Mouse (Mus musculus): ENCODE measurements around the gene Tbkbp1. TPM values are rescaled to one million over a fixed set of nuclear protein-coding genes. Genes with fewer than 3 reads are reported as not detected.
A peak's percentile ranks its signal among the peaks of the same experiment; 100 is the strongest.

Gene Tbkbp1
- polyA plus RNA-seq, 1 experiment from 2014 or later, result 9.1 TPM

- Histone ChIP-seq H3K9ac (replicated peaks; ENCODE audit: low read length) (peak overlapping the region; percentile 81), H3K27ac (replicated peaks; ENCODE audit: low read depth, low read length) (peak overlapping the region; percentile 96), H3K27me3 (ENCODE audit: control insufficient read depth, insufficient read depth, low read length) (no peaks in the 10 kb centered on the region), H3K4me3 (replicated peaks; ENCODE audit: low read depth, low read length) (peak overlapping the region; percentile 73), H3K36me3 (ENCODE audit: control insufficient read depth, insufficient read depth, low read length) (peaks cover 23% of the 10 kb centered on the region), H3K4me2 (ENCODE audit: low read length) (peak overlapping the region; percentile 77), H3K4me1 (ENCODE audit: control insufficient read depth, insufficient read depth, low read length) (peaks cover 21% of the 10 kb centered on the region), H3K9me3 (ENCODE audit: control insufficient read depth, low read length) (no peaks in the 10 kb centered on the region)
- ATAC-seq (ENCODE audit: low FRiP score, low TSS enrichment), result no peak; the same call in 1 of the 2 replicates
- WGBS, result 6% methylated on average over 14 of the region's 14 CpGs
- peak; percentile 57 for DNase-seq
Measured at GRCm38 (mm10) chr11:97149995-97150410, 1.3 kb downstream of the Tbkbp1 start.

GRCm38 (mm10) chr11:97149026-97149425, 2.3 kb downstream of the Tbkbp1 start:
- Histone ChIP-seq H3K27ac (replicated peaks; ENCODE audit: low read depth, low read length) (no peak overlapping the region), H3K36me3 (ENCODE audit: control insufficient read depth, insufficient read depth, low read length) (peaks cover 26% of the 10 kb centered on the region), H3K9me3 (ENCODE audit: control insufficient read depth, low read length) (no peaks in the 10 kb centered on the region), H3K4me2 (ENCODE audit: low read length) (peak overlapping the region; percentile 77), H3K27me3 (ENCODE audit: control insufficient read depth, insufficient read depth, low read length) (no peaks in the 10 kb centered on the region), H3K4me3 (replicated peaks; ENCODE audit: low read depth, low read length) (no peak overlapping the region), H3K4me1 (ENCODE audit: control insufficient read depth, insufficient read depth, low read length) (peaks cover 21% of the 10 kb centered on the region), H3K9ac (replicated peaks; ENCODE audit: low read length) (no peak overlapping the region)
- no peak for DNase-seq
- no peak for ATAC-seq (ENCODE audit: low FRiP score, low TSS enrichment)
- 33% methylated on average over 9 of the region's 9 CpGs for WGBS

GRCm38 (mm10) chr11:97148591-97148990, 2.7 kb downstream of the Tbkbp1 start:
- Histone ChIP-seq H3K27me3 (ENCODE audit: control insufficient read depth, insufficient read depth, low read length) (no peaks in the 10 kb centered on the region), H3K4me1 (ENCODE audit: control insufficient read depth, insufficient read depth, low read length) (peaks cover 21% of the 10 kb centered on the region), H3K36me3 (ENCODE audit: control insufficient read depth, insufficient read depth, low read length) (peaks cover 30% of the 10 kb centered on the region), H3K4me3 (replicated peaks; ENCODE audit: low read depth, low read length) (no peak overlapping the region), H3K27ac (replicated peaks; ENCODE audit: low read depth, low read length) (no peak overlapping the region), H3K9me3 (ENCODE audit: control insufficient read depth, low read length) (no peaks in the 10 kb centered on the region), H3K9ac (replicated peaks; ENCODE audit: low read length) (no peak overlapping the region), H3K4me2 (ENCODE audit: low read length) (peak overlapping the region; percentile 77; the same call in 1 of the 2 replicates)
- DNase-seq (no peak), ATAC-seq (ENCODE audit: low FRiP score, low TSS enrichment) (no peak)
- 41% methylated on average over 12 of the region's 12 CpGs for WGBS

- Histone ChIP-seq H3K4me1 (ENCODE audit: control insufficient read depth, insufficient read depth, low read length) (peaks cover 14% of the 10 kb centered on the region), H3K4me3 (replicated peaks; ENCODE audit: low read depth, low read length) (no peak overlapping the region), H3K9me3 (ENCODE audit: control insufficient read depth, low read length) (no peaks in the 10 kb centered on the region), H3K27me3 (ENCODE audit: control insufficient read depth, insufficient read depth, low read length) (no peaks in the 10 kb centered on the region), H3K27ac (replicated peaks; ENCODE audit: low read depth, low read length) (no peak overlapping the region), H3K4me2 (ENCODE audit: low read length) (no peak overlapping the region), H3K36me3 (ENCODE audit: control insufficient read depth, insufficient read depth, low read length) (peaks cover 30% of the 10 kb centered on the region), H3K9ac (replicated peaks; ENCODE audit: low read length) (no peak overlapping the region)
- ATAC-seq (ENCODE audit: low FRiP score, low TSS enrichment) (no peak), DNase-seq (no peak)
- WGBS, result 86% methylated on average over 8 of the region's 8 CpGs
Measured at GRCm38 (mm10) chr11:97147333-97147732, 4.0 kb downstream of the Tbkbp1 start.

- no peaks in the 10 kb centered on the region for H3K9me3 ChIP-seq (ENCODE audit: control insufficient read depth, low read length)
- H3K9ac ChIP-seq (replicated peaks; ENCODE audit: low read length), result no peak overlapping the region
- no peak overlapping the region for H3K4me3 ChIP-seq (replicated peaks; ENCODE audit: low read depth, low read length)
- ATAC-seq (ENCODE audit: low FRiP score, low TSS enrichment) (no peak), DNase-seq (peak; percentile 82)
- no peak overlapping the region for H3K27ac ChIP-seq (replicated peaks; ENCODE audit: low read depth, low read length)
- H3K36me3 ChIP-seq (ENCODE audit: control insufficient read depth, insufficient read depth, low read length), result peaks cover 30% of the 10 kb centered on the region
- H3K4me1 ChIP-seq (ENCODE audit: control insufficient read depth, insufficient read depth, low read length), result peaks cover 8% of the 10 kb centered on the region
- H3K27me3 ChIP-seq (ENCODE audit: control insufficient read depth, insufficient read depth, low read length), result no peaks in the 10 kb centered on the region
- H3K4me2 ChIP-seq (ENCODE audit: low read length), result no peak overlapping the region
- WGBS, result 7% methylated on average over 8 of the region's 8 CpGs
Measured at GRCm38 (mm10) chr11:97146724-97147123, 4.6 kb downstream of the Tbkbp1 start.

- Histone ChIP-seq H3K4me2 (ENCODE audit: low read length) (no peak overlapping the region), H3K27ac (replicated peaks; ENCODE audit: low read depth, low read length) (no peak overlapping the region), H3K27me3 (ENCODE audit: control insufficient read depth, insufficient read depth, low read length) (0 out of 2 replicates have a peak, but pooled peaks cover 2% of the 10 kb centered on the region), H3K4me3 (replicated peaks; ENCODE audit: low read depth, low read length) (no peak overlapping the region), H3K4me1 (ENCODE audit: control insufficient read depth, insufficient read depth, low read length) (peaks cover 6% of the 10 kb centered on the region), H3K9ac (replicated peaks; ENCODE audit: low read length) (no peak overlapping the region), H3K9me3 (ENCODE audit: control insufficient read depth, low read length) (no peaks in the 10 kb centered on the region), H3K36me3 (ENCODE audit: control insufficient read depth, insufficient read depth, low read length) (peaks cover 32% of the 10 kb centered on the region)
- DNase-seq, result no peak
- ATAC-seq (ENCODE audit: low FRiP score, low TSS enrichment), result no peak
- WGBS, result 84% methylated on average over 9 of the region's 9 CpGs
Measured at GRCm38 (mm10) chr11:97145951-97146350, 5.3 kb downstream of the Tbkbp1 start.

GRCm38 (mm10) chr11:97145320-97145719, 6.0 kb downstream of the Tbkbp1 start:
- Histone ChIP-seq H3K36me3 (ENCODE audit: control insufficient read depth, insufficient read depth, low read length) (peaks cover 33% of the 10 kb centered on the region), H3K4me2 (ENCODE audit: low read length) (no peak overlapping the region), H3K9ac (replicated peaks; ENCODE audit: low read length) (no peak overlapping the region), H3K4me3 (replicated peaks; ENCODE audit: low read depth, low read length) (no peak overlapping the region), H3K4me1 (ENCODE audit: control insufficient read depth, insufficient read depth, low read length) (peaks cover 6% of the 10 kb centered on the region), H3K27ac (replicated peaks; ENCODE audit: low read depth, low read length) (no peak overlapping the region), H3K27me3 (ENCODE audit: control insufficient read depth, insufficient read depth, low read length) (peaks cover 4% of the 10 kb centered on the region; the same call in 1 of the 2 replicates), H3K9me3 (ENCODE audit: control insufficient read depth, low read length) (no peaks in the 10 kb centered on the region)
- no peak for ATAC-seq (ENCODE audit: low FRiP score, low TSS enrichment)
- 91% methylated on average over 2 of the region's 2 CpGs for WGBS
- no peak for DNase-seq

GRCm38 (mm10) chr11:97143196-97143900, 7.9 kb downstream of the Tbkbp1 start:
- Histone ChIP-seq H3K9me3 (ENCODE audit: control insufficient read depth, low read length) (no peaks in the 10 kb centered on the region), H3K9ac (replicated peaks; ENCODE audit: low read length) (no peak overlapping the region), H3K4me1 (ENCODE audit: control insufficient read depth, insufficient read depth, low read length) (peaks cover 15% of the 10 kb centered on the region), H3K4me3 (replicated peaks; ENCODE audit: low read depth, low read length) (no peak overlapping the region), H3K36me3 (ENCODE audit: control insufficient read depth, insufficient read depth, low read length) (peaks cover 33% of the 10 kb centered on the region), H3K4me2 (ENCODE audit: low read length) (no peak overlapping the region), H3K27ac (replicated peaks; ENCODE audit: low read depth, low read length) (no peak overlapping the region), H3K27me3 (ENCODE audit: control insufficient read depth, insufficient read depth, low read length) (peaks cover 4% of the 10 kb centered on the region; the same call in 1 of the 2 replicates)
- ATAC-seq (ENCODE audit: low FRiP score, low TSS enrichment) (no peak), DNase-seq (no peak)
- WGBS, result 85% methylated on average over 9 of the region's 9 CpGs

GRCm38 (mm10) chr11:97142159-97142608, 9.1 kb downstream of the Tbkbp1 start:
- H3K4me2 ChIP-seq (ENCODE audit: low read length), result no peak overlapping the region
- no peak for ATAC-seq (ENCODE audit: low FRiP score, low TSS enrichment)
- 83% methylated on average over 8 of the region's 8 CpGs for WGBS

More at GRCm38 (mm10) chr11:97142159-97142608, 9.1 kb downstream of the Tbkbp1 start:
- H3K36me3 ChIP-seq (ENCODE audit: control insufficient read depth, insufficient read depth, low read length), result peaks cover 29% of the 10 kb centered on the region
- peaks cover 26% of the 10 kb centered on the region for H3K4me1 ChIP-seq (ENCODE audit: control insufficient read depth, insufficient read depth, low read length)
- no peak overlapping the region for H3K9ac ChIP-seq (replicated peaks; ENCODE audit: low read length)
- peaks cover 4% of the 10 kb centered on the region; the same call in 1 of the 2 replicates for H3K27me3 ChIP-seq (ENCODE audit: control insufficient read depth, insufficient read depth, low read length)
- no peak overlapping the region for H3K27ac ChIP-seq (replicated peaks; ENCODE audit: low read depth, low read length)
- DNase-seq, result no peak
- H3K9me3 ChIP-seq (ENCODE audit: control insufficient read depth, low read length), result no peaks in the 10 kb centered on the region
- no peak overlapping the region for H3K4me3 ChIP-seq (replicated peaks; ENCODE audit: low read depth, low read length)

Measured in midbrain, embryonic 14.5 days (tissue).